Mouse (Mus musculus) cerebellum, adult 11 months (tissue): ENCODE measurements around the gene Tmprss3.

ENCODE experiments used
- DNase-seq: peaks from one replicate; pipeline ENCODE4 v3.0.0; 2022

Tmprss3 gene

DNA sequence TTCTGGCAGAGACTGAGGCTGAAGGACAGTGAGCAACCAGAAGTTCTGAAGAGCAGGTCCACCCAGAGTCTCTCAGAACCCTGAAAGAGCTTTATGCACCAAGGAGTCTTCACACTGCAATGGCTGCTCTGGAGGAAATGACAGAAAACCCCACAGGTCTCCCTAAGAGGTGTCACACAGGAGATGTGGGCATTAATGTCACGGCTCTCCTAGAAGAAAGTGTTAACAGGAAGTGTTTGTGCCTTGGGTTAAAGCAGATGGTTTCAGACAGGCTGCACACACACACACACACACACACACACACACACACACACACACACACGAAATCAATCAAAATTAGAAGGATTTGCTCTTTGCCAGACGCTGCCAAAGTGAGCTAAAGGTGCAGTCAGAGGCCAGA, 62.5 kb downstream of the Tmprss3 start:
- DNase-seq: no peak

DNA sequence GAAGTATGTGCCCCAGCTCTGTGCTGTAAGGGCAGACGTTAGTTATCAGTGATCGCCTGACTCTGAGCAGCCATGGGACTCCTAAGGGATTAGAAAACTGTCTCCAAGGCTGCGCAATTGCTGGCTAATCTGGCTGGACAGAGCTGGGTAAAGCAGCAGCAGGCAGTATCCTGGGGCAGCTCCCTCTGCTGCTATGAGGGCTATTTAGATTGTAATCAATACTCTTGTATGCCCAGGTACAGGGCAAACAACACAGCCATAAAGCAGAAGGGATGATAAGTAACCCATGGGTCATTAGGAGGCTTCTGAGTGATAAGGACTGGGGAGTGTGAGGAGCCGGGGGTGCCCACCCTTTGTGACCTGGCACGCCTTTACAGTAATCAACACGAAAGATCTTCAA, 63.9 kb downstream of the Tmprss3 start:
- no peak for DNase-seq

DNA sequence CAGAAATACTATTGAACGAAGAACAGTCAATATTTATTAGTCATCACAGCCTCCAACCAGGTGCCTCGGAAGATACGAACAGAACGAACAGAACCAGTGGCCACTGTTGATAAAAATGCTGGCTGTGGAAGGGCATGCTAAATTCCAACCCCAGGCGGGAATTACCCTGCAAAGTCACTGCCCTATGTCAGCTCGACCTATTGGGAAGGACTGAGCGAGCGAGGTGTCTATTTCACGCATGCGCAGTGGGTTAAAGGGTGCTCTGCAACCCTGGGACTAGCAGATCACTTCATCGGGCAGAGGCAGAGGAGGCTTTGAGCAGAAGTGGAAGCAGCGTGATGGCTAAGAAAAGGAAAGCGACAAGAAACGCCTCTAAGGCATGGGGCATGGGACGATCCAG, 65.0 kb downstream of the Tmprss3 start:
- DNase-seq: no peak

DNA sequence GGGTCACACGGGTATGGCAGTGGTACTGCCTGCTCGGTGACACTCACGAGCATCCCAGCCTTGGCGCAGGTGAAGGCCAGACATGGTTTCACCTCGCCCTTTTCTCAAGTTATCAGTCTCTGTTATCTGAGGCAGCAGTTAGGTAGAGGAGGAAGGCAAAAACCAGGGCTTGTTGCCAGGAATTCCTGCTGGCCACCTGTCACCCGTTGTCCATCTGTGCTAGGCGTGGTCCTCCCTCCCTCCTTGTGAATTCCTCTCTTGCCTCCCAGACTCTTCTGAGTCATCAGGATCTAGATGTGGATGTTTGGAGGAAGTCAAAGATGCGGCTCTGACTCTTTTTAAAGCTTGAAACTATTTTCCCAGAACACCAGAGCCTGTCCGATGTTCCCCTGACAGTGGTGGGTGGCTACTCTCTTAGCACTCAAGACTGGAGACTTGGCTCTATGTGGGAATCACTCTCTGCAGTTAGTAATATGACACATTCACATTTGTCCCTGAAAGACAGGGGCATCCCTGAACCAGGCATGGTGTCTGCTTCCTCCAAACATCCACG, 67.4 kb downstream of the Tmprss3 start:
- DNase-seq: peak; percentile 92

DNA sequence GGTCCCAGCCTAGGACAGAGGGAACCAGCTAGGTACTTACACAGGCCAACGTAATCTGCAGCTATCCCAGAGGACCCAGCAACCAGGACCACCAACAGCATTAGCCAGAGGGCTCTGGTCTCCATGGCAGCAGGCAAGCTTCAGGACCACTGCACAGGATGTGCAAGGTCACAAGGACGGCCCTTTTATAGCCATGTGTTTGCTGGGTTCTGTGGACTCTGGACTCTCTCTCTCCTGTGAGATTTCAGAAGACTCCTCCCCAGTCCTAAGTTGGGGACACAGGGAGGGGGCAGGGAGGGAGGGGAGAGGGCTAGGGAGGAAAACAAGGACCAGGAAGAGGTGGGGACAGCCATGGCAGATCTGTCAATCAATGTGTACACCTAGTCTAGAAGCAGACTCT, 69.3 kb downstream of the Tmprss3 start, which contains the start of gene Tff3:
Tff3 (minus strand) TSS at position 195 of the 400 bp plus-strand sequence.
- no peak for DNase-seq
